ENCODE assay signal across 8 mouse cellular contexts in the genomic region with DNA sequence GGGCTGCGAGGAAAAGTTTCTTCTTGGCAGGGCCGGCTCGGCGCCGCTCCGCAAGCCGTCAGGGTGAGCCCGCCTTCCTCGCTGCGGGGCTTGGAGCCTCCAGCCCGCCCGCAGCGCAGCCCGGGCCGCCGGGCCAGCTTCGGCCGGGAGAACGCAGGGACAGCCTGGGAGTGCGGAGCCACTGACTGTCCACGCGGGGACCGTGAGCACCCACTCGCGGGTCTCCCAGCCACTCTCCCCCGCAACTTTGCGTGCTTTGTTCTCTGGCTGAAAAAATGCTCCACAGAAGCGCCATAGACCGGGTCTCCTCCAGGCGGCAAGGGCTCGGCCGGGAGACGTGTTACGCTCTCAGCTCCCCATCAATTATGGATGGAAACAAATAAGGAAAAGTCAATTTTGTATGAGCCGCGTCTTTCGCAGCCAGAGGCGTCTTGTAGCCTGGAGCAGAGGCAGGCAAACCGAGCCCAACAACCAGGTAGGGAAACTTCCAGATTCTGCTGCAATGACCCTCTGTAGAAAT.
DNase-seq lines count a peak whose midpoint lies in the region; ATAC-seq and TF ChIP-seq lines count a peak whose summit lies in the region.

No protein-coding gene starts in this region.

- H3K27ac ChIP-seq in hindbrain, embryonic 16.5 days (ENCODE audit: low read depth, low read length) = peak overlapping the region; percentile 97
- peak overlapping the region; percentile 89 for H3K27ac ChIP-seq in midbrain, embryonic 14.5 days (replicated peaks; ENCODE audit: low read depth, low read length)

- H3K9ac ChIP-seq in hindbrain, embryonic 16.5 days (ENCODE audit: low read depth, low read length) = peak overlapping the region; percentile 89
- H3K9ac ChIP-seq in midbrain, embryonic 14.5 days (replicated peaks; ENCODE audit: low read length) = peak overlapping the region; percentile 74

- H3K4me3 ChIP-seq in lung, adult 2 months (replicated peaks; ENCODE audit: extremely low read depth, low read depth, low read length) = peak overlapping the region; percentile 67
- peak overlapping the region; percentile 66 for H3K4me3 ChIP-seq in hindbrain, embryonic 16.5 days (ENCODE audit: low read length)
- H3K4me3 ChIP-seq in midbrain, embryonic 14.5 days (replicated peaks; ENCODE audit: low read depth, low read length) = peak overlapping the region; percentile 70

- peaks cover 12% of the 10 kb centered on the region for H3K4me1 ChIP-seq in lung, adult 2 months (ENCODE audit: control insufficient read depth, insufficient read depth, low read length)
- peaks cover 37% of the 10 kb centered on the region for H3K4me1 ChIP-seq in hindbrain, embryonic 16.5 days (ENCODE audit: control insufficient read depth, insufficient read depth, low read depth, low read length)
- peaks cover 19% of the 10 kb centered on the region; the same call in 1 of the 2 replicates for H3K4me1 ChIP-seq in midbrain, embryonic 14.5 days (ENCODE audit: control insufficient read depth, insufficient read depth, low read length)

- H3K27me3 ChIP-seq in hindbrain, embryonic 16.5 days (replicated peaks; ENCODE audit: control insufficient read depth, insufficient read depth, low read length) = no peaks in the 10 kb centered on the region
- no peaks in the 10 kb centered on the region; the same call in 1 of the 2 replicates for H3K27me3 ChIP-seq in midbrain, embryonic 14.5 days (ENCODE audit: control insufficient read depth, insufficient read depth, low read length)

- WGBS in lung, adult 2 months = under 1% methylated on average over 39 of the region's 39 CpGs
- under 1% methylated on average over 39 of the region's 39 CpGs for WGBS in hindbrain, embryonic 16.5 days
- WGBS in midbrain, embryonic 14.5 days = under 1% methylated on average over 39 of the region's 39 CpGs

- H3K36me3 ChIP-seq in hindbrain, embryonic 16.5 days (ENCODE audit: control insufficient read depth, insufficient read depth, low read length) = no peaks in the 10 kb centered on the region
- no peaks in the 10 kb centered on the region for H3K36me3 ChIP-seq in midbrain, embryonic 14.5 days (ENCODE audit: control insufficient read depth, insufficient read depth, low read length)

- ATAC-seq in hindbrain, embryonic 16.5 days = peak; percentile 73
- ATAC-seq in midbrain, embryonic 14.5 days (ENCODE audit: low FRiP score, low TSS enrichment) = peak; percentile 48
- no peak for ATAC-seq in erythroid progenitor cell, adult 5-6 weeks (replicated peaks; ENCODE audit: low FRiP score, poor library complexity, severe bottlenecking)

- no peak for DNase-seq in lung, adult 2 months
- DNase-seq in lung, postnatal 25 days (ENCODE audit: low spot score) = no peak
- DNase-seq in embryo, embryonic 11.5 days (ENCODE audit: low read depth, low spot score) = peak; percentile 29
- DNase-seq in midbrain, embryonic 14.5 days = peak; percentile 73
- DNase-seq in adrenal gland, postnatal 36 days = no peak
- DNase-seq in left cerebral cortex, postnatal 14 days (ENCODE audit: low spot score in 2 of 2) = no peak

- intact Hi-C loops in left cerebral cortex, postnatal 14 days (cut with DNase I) = loop anchor here (5.0 to 10.0 kb wide), 2 partner anchors 317 to 506 kb away; no protein-coding TSS in a partner anchor

- no peak for TF ChIP-seq CTCF in lung, adult 2 months (IDR thresholded peaks at IDR 0.05; ENCODE audit: insufficient read depth, low read length)

- no peaks in the 10 kb centered on the region for H3K9me3 ChIP-seq in hindbrain, embryonic 16.5 days (ENCODE audit: control insufficient read depth, low read length)
- no peaks in the 10 kb centered on the region for H3K9me3 ChIP-seq in midbrain, embryonic 14.5 days (ENCODE audit: control insufficient read depth, low read length)

- H3K4me2 ChIP-seq in hindbrain, embryonic 16.5 days (ENCODE audit: low read length) = peak overlapping the region; percentile 80
- peak overlapping the region; percentile 99 for H3K4me2 ChIP-seq in midbrain, embryonic 14.5 days (ENCODE audit: low read length)

- peak; percentile 63; the same call in 1 of the 2 replicates for TF ChIP-seq POLR2A in lung, adult 2 months (IDR thresholded peaks at IDR 0.05; ENCODE audit: borderline replicate concordance, extremely low read depth, low read depth, low read length)

Comparison
In these comparisons a context has a peak if more than half of its experiments do, and no peak if none do; other contexts are left out.
1. DNase-seq: peak in embryo, embryonic 11.5 days (single experiment) and midbrain, embryonic 14.5 days (single experiment); none in lung, adult 2 months (single experiment), lung, postnatal 25 days (single experiment), adrenal gland, postnatal 36 days (0 of 2) and left cerebral cortex, postnatal 14 days (0 of 2).
2. Peak in every context shown above with its lines, with median percentiles within 50 percentile points of each other: H3K4me3 ChIP-seq.